9 mouse cellular contexts compared by ENCODE assay signal in genomic region chr10:66930563-66930962, GRCm38 (mm10).
DNase-seq lines count a peak whose midpoint lies in the region; ATAC-seq lines count a peak whose summit lies in the region.
"Had no signal": no experiment of that assay in that cellular context is flagged by ENCODE, and none has a peak within 500 bp of the region (broad histone marks: within the 10 kb centered on the region; RNA-seq: fewer than 3 reads in every experiment).

No protein-coding gene starts in this region.

- no peaks in the 10 kb centered on the region for H3K36me3 ChIP-seq in liver, embryonic 12.5 days
- no peaks in the 10 kb centered on the region for H3K36me3 ChIP-seq in kidney, embryonic 16.5 days (ENCODE audit: insufficient read depth, low read length)
- H3K36me3 ChIP-seq in stomach, embryonic 14.5 days (ENCODE audit: control insufficient read depth, insufficient read depth, low read length), result no peaks in the 10 kb centered on the region
- H3K36me3 ChIP-seq: hindbrain, embryonic 12.5 days; stomach, embryonic 15.5 days had no signal

- DNase-seq in liver, result no peak
- DNase-seq in embryo, embryonic 11 days, result no peak
- no peak for DNase-seq in left cerebral cortex, postnatal 14 days (ENCODE audit: low spot score in 2 of 2)

- H3K4me3 ChIP-seq in liver, embryonic 12.5 days, result no peak overlapping the region
- no peak overlapping the region for H3K4me3 ChIP-seq in kidney, embryonic 16.5 days (ENCODE audit: low read length)
- no peak overlapping the region for H3K4me3 ChIP-seq in stomach, embryonic 14.5 days (ENCODE audit: low read depth, low read length)
- H3K4me3 ChIP-seq: hindbrain, embryonic 12.5 days; stomach, embryonic 15.5 days had no signal

- no peak overlapping the region for H3K9ac ChIP-seq in liver, embryonic 12.5 days
- H3K9ac ChIP-seq in kidney, embryonic 16.5 days (replicated peaks; ENCODE audit: low read length), result no peak overlapping the region
- no peak overlapping the region for H3K9ac ChIP-seq in stomach, embryonic 14.5 days (replicated peaks; ENCODE audit: low read depth, low read length)
- H3K9ac ChIP-seq: hindbrain, embryonic 12.5 days; stomach, embryonic 15.5 days had no signal

- no peak for ATAC-seq in liver, embryonic 12.5 days
- peak; percentile 83 for ATAC-seq in activated CD4-positive, CD25-positive, alpha-beta regulatory T cell, adult 4 months
- peak; percentile 19; the same call in 1 of the 2 replicates for ATAC-seq in kidney, embryonic 16.5 days (ENCODE audit: low FRiP score, low TSS enrichment)
- no peak for ATAC-seq in stomach, embryonic 14.5 days (ENCODE audit: insufficient number of reproducible peaks, insufficient read depth, low FRiP score, low read depth)

- H3K4me1 ChIP-seq in liver, embryonic 12.5 days, result peaks cover 7% of the 10 kb centered on the region; the same call in 1 of the 2 replicates
- H3K4me1 ChIP-seq in kidney, embryonic 16.5 days (ENCODE audit: insufficient read depth, low read length), result peaks cover 14% of the 10 kb centered on the region; the same call in 1 of the 2 replicates
- no peaks in the 10 kb centered on the region for H3K4me1 ChIP-seq in stomach, embryonic 14.5 days (ENCODE audit: control insufficient read depth, insufficient read depth, low read length)
- H3K4me1 ChIP-seq: hindbrain, embryonic 12.5 days; stomach, embryonic 15.5 days had no signal

- H3K4me2 ChIP-seq in liver, embryonic 12.5 days, result 0 out of 2 replicates have a peak overlapping the region, but pooled peaks have one; percentile 10
- H3K4me2 ChIP-seq in kidney, embryonic 16.5 days (replicated peaks; ENCODE audit: low read depth, low read length), result no peak overlapping the region
- H3K4me2 ChIP-seq in stomach, embryonic 14.5 days (replicated peaks; ENCODE audit: low read depth, low read length), result no peak overlapping the region
- H3K4me2 ChIP-seq: hindbrain, embryonic 12.5 days; stomach, embryonic 15.5 days had no signal

- no peaks in the 10 kb centered on the region for H3K9me3 ChIP-seq in liver, embryonic 12.5 days (replicated peaks)
- no peaks in the 10 kb centered on the region for H3K9me3 ChIP-seq in kidney, embryonic 16.5 days (ENCODE audit: low read length)
- no peaks in the 10 kb centered on the region for H3K9me3 ChIP-seq in stomach, embryonic 14.5 days (ENCODE audit: control insufficient read depth, low read depth, low read length)
- H3K9me3 ChIP-seq: hindbrain, embryonic 12.5 days; stomach, embryonic 15.5 days had no signal

- 47% methylated on average over 10 of the region's 10 CpGs for WGBS in liver, embryonic 12.5 days (ENCODE audit: insufficient replicate concordance)
- WGBS in kidney, embryonic 16.5 days, result 50% methylated on average over 10 of the region's 10 CpGs
- WGBS in stomach, embryonic 14.5 days, result 55% methylated on average over 10 of the region's 10 CpGs

- intact Hi-C loops in left cerebral cortex, postnatal 14 days (cut with DNase I), result no loop called here

- H3K27me3 ChIP-seq in liver, embryonic 12.5 days (replicated peaks), result no peaks in the 10 kb centered on the region
- H3K27me3 ChIP-seq in kidney, embryonic 16.5 days (ENCODE audit: insufficient read depth, low read length), result no peaks in the 10 kb centered on the region
- H3K27me3 ChIP-seq in stomach, embryonic 14.5 days (ENCODE audit: control insufficient read depth, insufficient read depth, low read length), result no peaks in the 10 kb centered on the region
- H3K27me3 ChIP-seq: hindbrain, embryonic 12.5 days; stomach, embryonic 15.5 days had no signal

- H3K27ac ChIP-seq in liver, embryonic 12.5 days, result no peak overlapping the region
- H3K27ac ChIP-seq in kidney, embryonic 16.5 days (ENCODE audit: low read length), result no peak overlapping the region
- H3K27ac ChIP-seq in stomach, embryonic 14.5 days (ENCODE audit: low read length), result peak overlapping the region; percentile 36; the same call in 1 of the 2 replicates
- H3K27ac ChIP-seq: hindbrain, embryonic 12.5 days had no signal

Comparison
In these comparisons a context has a peak if more than half of its experiments do, and no peak if none do; other contexts are left out.
1. ATAC-seq: peak in activated CD4-positive, CD25-positive, alpha-beta regulatory T cell, adult 4 months (single experiment) and kidney, embryonic 16.5 days (single experiment); none in liver, embryonic 12.5 days (single experiment) and stomach, embryonic 14.5 days (single experiment).